Mouse (Mus musculus) hindbrain, embryonic 16.5 days (tissue): ENCODE results near the gene Psd4. TPM values are rescaled to one million over a fixed set of nuclear protein-coding genes. Genes with fewer than 3 reads are reported as not detected.

Experiments used
- ATAC-seq: fragments of 200-750 bp; cut with Nextera tagmentation; 2 replicates; pipeline ENCODE4 v1.8.0; 2017; ENCODE audit warnings: moderate TSS enrichment, moderate library complexity
- H3K27ac ChIP-seq: fragments of 300-500 bp; sonication (generic); 2 replicates; pipeline ENCODE4 v1.5.1; 2014; ENCODE audit warnings: low read depth, mild to moderate bottlenecking, control low read depth, low read length, moderate library complexity
- H3K27me3 ChIP-seq: fragments of 300-500 bp; sonication (generic); replicated peaks from 2 replicates; pipeline ENCODE4 v1.6.1; 2014; ENCODE audit warnings: low read length; ENCODE audit not compliant: control insufficient read depth, insufficient read depth
- H3K36me3 ChIP-seq: fragments of 300-500 bp; sonication (generic); 2 replicates; pipeline ENCODE4 v1.6.1; 2014; ENCODE audit warnings: mild to moderate bottlenecking, low read length, moderate library complexity, mixed read lengths; ENCODE audit not compliant: control insufficient read depth, insufficient read depth
- H3K4me1 ChIP-seq: fragments of 300-500 bp; sonication (generic); 2 replicates; pipeline ENCODE4 v1.6.1; 2014; ENCODE audit warnings: low read depth, low read length; ENCODE audit not compliant: control insufficient read depth, insufficient read depth
- H3K4me2 ChIP-seq: fragments of 300-500 bp; sonication (generic); 2 replicates; pipeline ENCODE4 v1.6.1; 2014; ENCODE audit warnings: mild to moderate bottlenecking, low read length, control low read depth, moderate library complexity
- H3K4me3 ChIP-seq: fragments of 300-500 bp; sonication (generic); 2 replicates; pipeline ENCODE4 v1.5.1; 2014; ENCODE audit warnings: mild to moderate bottlenecking, low read length, control low read depth, moderate library complexity
- H3K9ac ChIP-seq: fragments of 300-500 bp; sonication (generic); 2 replicates; pipeline ENCODE4 v1.6.1; 2014; ENCODE audit warnings: low read depth, mild to moderate bottlenecking, control low read depth, low read length, moderate library complexity
- H3K9me3 ChIP-seq: fragments of 300-500 bp; sonication (generic); 2 replicates; pipeline ENCODE4 v1.6.1; 2014; ENCODE audit warnings: mild to moderate bottlenecking, low read length, moderate library complexity; ENCODE audit not compliant: control insufficient read depth
- WGBS: fragments of 180-500 bp; shearing (Covaris S2); extraction: QIAGEN DNeasy Blood & Tissue Kit; methylation state at CpG from one replicate; pipeline ENCODE4 v1.1.7; 2014; 5-methylcytosine and 5-hydroxymethylcytosine counted together
- polyA plus RNA-seq: library from polyadenylated mRNA; unstranded; fragments of >200 nt; fragmentation: Nextera tagmentation; extraction: Ambion mirVana; gene quantifications from 2 replicates; pipeline ENCODE4 v1.2.1, GENCODE M21; 2015

The Psd4 gene
- 1.5 and 2.3 TPM in 2 replicates for polyA plus RNA-seq

GRCm38 (mm10) chr2:24367030-24367894, at the start of gene Psd4:
TSS of gene Psd4 (plus strand) at chr2:24367580.
- Histone ChIP-seq H3K9ac (peak within 1 kb of the TSS; percentile 74), H3K4me1 (no peaks in the 10 kb centered on the region; the same call in 1 of the 2 replicates), H3K4me3 (peak within 1 kb of the TSS; percentile 56), H3K9me3 (no peaks in the 10 kb centered on the region), H3K27me3 (peaks cover 2% of the 10 kb centered on the region), H3K36me3 (no peaks in the 10 kb centered on the region), H3K27ac (no peak within 1 kb of the TSS), H3K4me2 (peak within 1 kb of the TSS; percentile 96)
- WGBS: 5% methylated on average over 47 of the region's 47 CpGs
- peak; percentile 94 for ATAC-seq

DNA sequence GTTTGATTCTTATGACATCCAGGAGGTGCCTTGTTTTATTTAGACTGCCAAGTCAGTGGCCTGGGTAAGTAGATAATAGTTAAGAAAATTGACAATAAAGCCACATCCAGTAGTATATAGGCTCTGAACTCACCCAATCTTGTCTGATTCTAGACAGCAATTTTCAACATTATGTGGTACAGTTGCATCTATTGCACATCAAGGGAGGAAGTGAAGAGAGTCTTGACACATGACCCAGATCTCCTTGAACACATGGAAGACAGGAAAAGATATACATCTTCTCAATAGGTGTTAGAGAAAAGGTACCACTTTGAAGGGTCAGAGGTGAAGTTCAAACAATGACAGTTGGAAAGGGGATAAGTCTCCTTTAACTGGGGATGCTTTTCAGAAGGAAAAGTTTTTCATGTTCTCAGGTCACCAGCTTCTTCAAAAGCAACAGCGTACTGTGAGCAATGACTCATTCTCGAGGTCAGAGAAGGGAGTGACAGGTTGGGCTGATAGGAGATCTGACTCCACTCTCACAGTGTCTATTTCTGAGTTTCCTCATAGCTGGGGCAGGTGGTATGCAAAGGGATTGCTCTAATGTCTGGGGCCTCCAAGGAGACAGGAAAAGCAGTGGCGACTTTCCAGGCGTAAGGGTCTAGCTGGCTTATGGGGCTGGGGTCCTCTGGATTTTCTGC, 49.3 kb upstream of the Psd4 start:
- no peak overlapping the region for H3K4me2 ChIP-seq
- no peak for ATAC-seq
- no peak overlapping the region for H3K4me3 ChIP-seq
- no peaks in the 10 kb centered on the region for H3K36me3 ChIP-seq
- H3K9me3 ChIP-seq: no peaks in the 10 kb centered on the region
- H3K4me1 ChIP-seq: no peaks in the 10 kb centered on the region
- 89% methylated on average over 4 of the region's 4 CpGs for WGBS
- no peaks in the 10 kb centered on the region for H3K27me3 ChIP-seq
- H3K9ac ChIP-seq: no peak overlapping the region
- H3K27ac ChIP-seq: no peak overlapping the region

GRCm38 (mm10) chr2:24335333-24335732, 32.0 kb upstream of the Psd4 start:
- H3K36me3 ChIP-seq: no peaks in the 10 kb centered on the region
- no peak overlapping the region for H3K4me3 ChIP-seq
- H3K4me2 ChIP-seq: no peak overlapping the region
- no peak overlapping the region for H3K27ac ChIP-seq
- H3K27me3 ChIP-seq: no peaks in the 10 kb centered on the region
- WGBS: 68% methylated on average over 3 of the region's 3 CpGs
- ATAC-seq: no peak
- no peak overlapping the region for H3K9ac ChIP-seq
- no peaks in the 10 kb centered on the region for H3K9me3 ChIP-seq
- H3K4me1 ChIP-seq: no peaks in the 10 kb centered on the region

DNA sequence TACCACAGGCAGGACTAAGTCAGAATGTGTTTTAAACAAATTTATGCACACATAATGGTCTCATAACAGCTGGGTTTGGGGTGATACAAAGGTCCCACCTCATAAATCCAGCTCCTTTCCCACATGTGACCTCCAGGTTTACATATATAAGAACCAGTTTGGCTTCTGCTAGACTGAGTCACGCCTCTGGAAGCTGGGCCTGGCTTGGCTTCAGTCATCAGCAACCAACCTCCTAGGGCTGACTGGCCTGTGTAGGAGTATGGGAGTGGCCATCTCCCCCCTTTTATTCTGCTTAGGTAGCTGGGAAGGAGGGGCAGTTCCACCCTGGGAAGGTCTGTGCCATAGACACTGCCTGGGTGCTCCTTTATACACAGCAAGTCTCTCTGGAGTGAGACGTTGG, 30.8 kb upstream of the Psd4 start, which contains the start of gene Il1rn:
Gene Il1rn, plus strand, starts transcription at position 309 of the 400 bp plus-strand sequence.
- H3K4me2 ChIP-seq: no peak within 1 kb of the TSS
- H3K9ac ChIP-seq: no peak within 1 kb of the TSS
- no peaks in the 10 kb centered on the region for H3K27me3 ChIP-seq
- H3K4me1 ChIP-seq: no peaks in the 10 kb centered on the region
- no peak within 1 kb of the TSS for H3K27ac ChIP-seq
- WGBS: 83% methylated on average over 2 of the region's 2 CpGs
- H3K36me3 ChIP-seq: no peaks in the 10 kb centered on the region
- ATAC-seq: no peak
- H3K9me3 ChIP-seq: no peaks in the 10 kb centered on the region
- no peak within 1 kb of the TSS for H3K4me3 ChIP-seq

GRCm38 (mm10) chr2:24341395-24341885, 25.9 kb upstream of the Psd4 start:
- Histone ChIP-seq H3K4me3 (no peak overlapping the region), H3K9me3 (no peaks in the 10 kb centered on the region), H3K27me3 (no peaks in the 10 kb centered on the region), H3K4me2 (no peak overlapping the region), H3K27ac (no peak overlapping the region), H3K4me1 (no peaks in the 10 kb centered on the region), H3K36me3 (no peaks in the 10 kb centered on the region), H3K9ac (no peak overlapping the region)
- WGBS: 77% methylated on average over 3 of the region's 3 CpGs
- ATAC-seq: no peak

GRCm38 (mm10) chr2:24344619-24345018, 22.8 kb upstream of the Psd4 start:
- H3K27me3 ChIP-seq: no peaks in the 10 kb centered on the region
- no peaks in the 10 kb centered on the region for H3K36me3 ChIP-seq
- no peaks in the 10 kb centered on the region for H3K9me3 ChIP-seq
- WGBS: 74% methylated on average over 4 of the region's 4 CpGs
- H3K4me3 ChIP-seq: no peak overlapping the region
- no peak overlapping the region for H3K27ac ChIP-seq
- H3K4me1 ChIP-seq: no peaks in the 10 kb centered on the region
- ATAC-seq: no peak
- no peak overlapping the region for H3K4me2 ChIP-seq
- no peak overlapping the region for H3K9ac ChIP-seq

- WGBS: 75% methylated on average over 8 of the region's 8 CpGs
- Histone ChIP-seq H3K27me3 (no peaks in the 10 kb centered on the region), H3K4me2 (no peak overlapping the region), H3K4me3 (no peak overlapping the region), H3K27ac (no peak overlapping the region), H3K9ac (no peak overlapping the region), H3K4me1 (no peaks in the 10 kb centered on the region), H3K36me3 (no peaks in the 10 kb centered on the region), H3K9me3 (no peaks in the 10 kb centered on the region)
- no peak for ATAC-seq
Observed at GRCm38 (mm10) chr2:24345056-24345455, 22.3 kb upstream of the Psd4 start.

- 89% methylated on average over 1 of the region's 1 CpGs for WGBS
- Histone ChIP-seq H3K9ac (no peak overlapping the region), H3K9me3 (no peaks in the 10 kb centered on the region), H3K36me3 (no peaks in the 10 kb centered on the region), H3K27me3 (no peaks in the 10 kb centered on the region), H3K4me1 (no peaks in the 10 kb centered on the region), H3K4me3 (no peak overlapping the region), H3K27ac (no peak overlapping the region), H3K4me2 (no peak overlapping the region)
- no peak for ATAC-seq
Observed at GRCm38 (mm10) chr2:24347926-24348325, 19.5 kb upstream of the Psd4 start.

- Histone ChIP-seq H3K9ac (no peak overlapping the region), H3K4me3 (no peak overlapping the region), H3K27me3 (no peaks in the 10 kb centered on the region), H3K9me3 (no peaks in the 10 kb centered on the region), H3K4me2 (no peak overlapping the region), H3K27ac (no peak overlapping the region), H3K4me1 (no peaks in the 10 kb centered on the region), H3K36me3 (no peaks in the 10 kb centered on the region)
- WGBS: 85% methylated on average over 2 of the region's 2 CpGs
- no peak for ATAC-seq
Observed at GRCm38 (mm10) chr2:24351159-24351558, 16.2 kb upstream of the Psd4 start.
